Mouse (Mus musculus): ENCODE data around the gene Blnk. TPM values are rescaled to one million over a fixed set of nuclear protein-coding genes. Genes with fewer than 3 reads are reported as not detected.
A peak's percentile ranks its signal among the peaks of the same experiment; 100 is the strongest.

The Blnk gene
- total RNA-seq, 1 experiment from 2014 or later = 1.7 TPM

GRCm38 (mm10) chr19:40964367-40964891, 29.9 kb downstream of the Blnk start:
- DNase-seq = no peak

GRCm38 (mm10) chr19:40962988-40963387, 31.3 kb downstream of the Blnk start:
- DNase-seq = peak; percentile 75

- DNase-seq = no peak
These were observed 35.4 kb downstream of the Blnk start for GRCm38 (mm10) chr19:40958981-40959380.

GRCm38 (mm10) chr19:40946937-40947577, 47.3 kb downstream of the Blnk start:
- no peak for DNase-seq

- DNase-seq = no peak
These were observed 50.8 kb downstream of the Blnk start for GRCm38 (mm10) chr19:40943552-40943951.

GRCm38 (mm10) chr19:40936038-40936437, 58.3 kb downstream of the Blnk start:
- peak; percentile 37 for DNase-seq

GRCm38 (mm10) chr19:40935376-40935775, 59.0 kb downstream of the Blnk start:
- no peak for DNase-seq

- DNase-seq = no peak
These were observed 62.6 kb downstream of the Blnk start for GRCm38 (mm10) chr19:40931581-40932369.

GRCm38 (mm10) chr19:40895393-40895703, 99.0 kb downstream of the Blnk start:
- DNase-seq = no peak

- peak; percentile 93 for DNase-seq
These were observed 99.6 kb downstream of the Blnk start, which contains the start of gene Zfp518a for GRCm38 (mm10) chr19:40894519-40895392. Zfp518a (plus strand) TSS chr19:40894705.

GRCm38 (mm10) chr19:40894071-40894506, 100.2 kb downstream of the Blnk start:
- DNase-seq = no peak

- no peak for DNase-seq
These were observed 105.4 kb downstream of the Blnk start for GRCm38 (mm10) chr19:40888887-40889286.

GRCm38 (mm10) chr19:40881700-40882099, 112.6 kb downstream of the Blnk start:
- DNase-seq = no peak

Small RNA genes lying within 50 kb of the gene (microRNA-seq; reads per million reads assigned to microRNA genes)
- gene Mir8092 = 0 to 0.85 reads per million in 2 experiments

Other genes starting within 250 kb of the Blnk start
- gene Cc2d2b, start 245.8 kb downstream of the Blnk start, total RNA-seq (2021) = 0.30 TPM in 1 of 2 replicates, not detected in the other
- gene Ccnj, start 163.3 kb downstream of the Blnk start, total RNA-seq (2021) = 5.7 and 7.6 TPM in 2 replicates
- 12.8 and 15.2 TPM in 2 replicates for gene Zfp518a, start 99.8 kb downstream of the Blnk start, total RNA-seq (2021)
- gene Dntt, start 34.7 kb upstream of the Blnk start, total RNA-seq (2021) = 0.89 TPM in 1 of 2 replicates, not detected in the other
- gene Opalin, start 82.6 kb upstream of the Blnk start, total RNA-seq (2021) = not detected in 2 replicates
- gene Tll2, start 212.3 kb upstream of the Blnk start, total RNA-seq (2021) = 0.49 TPM in 1 of 2 replicates, not detected in the other